ENCODE assay signal across 9 mouse cellular contexts in the genomic region with DNA sequence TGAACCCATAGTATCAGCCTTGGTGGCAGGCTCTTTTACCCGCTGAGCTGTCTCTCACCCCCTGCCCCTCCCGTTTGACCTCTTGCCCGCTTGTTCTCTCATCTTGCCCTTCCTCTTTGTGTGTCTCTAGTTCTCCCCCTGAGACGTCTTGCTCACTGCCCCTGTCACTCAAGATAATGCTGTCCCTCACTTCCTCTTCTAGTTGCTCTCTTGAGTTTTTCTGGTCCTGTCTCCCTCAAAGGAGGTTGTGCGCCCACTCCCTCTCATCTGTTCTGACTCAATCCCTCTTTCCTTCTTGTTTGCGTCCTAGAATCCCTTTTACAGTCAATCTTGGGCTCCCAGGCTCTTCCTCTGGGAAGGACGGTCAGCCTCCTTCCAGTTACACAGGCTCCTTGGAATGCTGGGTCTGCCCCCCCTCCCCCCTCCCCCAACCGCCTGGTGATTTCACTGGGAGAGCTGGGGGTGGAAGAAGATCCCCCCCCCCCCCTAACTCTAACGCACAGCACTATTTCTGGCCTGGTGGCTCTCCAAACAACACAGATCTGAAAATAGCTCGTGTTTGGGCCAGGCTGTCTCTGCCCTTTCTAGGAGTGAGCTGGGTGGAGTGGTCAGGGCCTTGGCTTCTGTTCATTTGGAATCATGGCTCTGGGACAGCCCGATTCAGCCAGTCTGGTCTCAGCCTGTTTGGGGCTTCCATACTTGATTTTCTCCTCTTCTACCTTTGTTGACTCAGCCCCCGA. TPM values are rescaled to one million over a fixed set of nuclear protein-coding genes. Genes with fewer than 3 reads are reported as not detected.
DNase-seq lines count a peak whose midpoint lies in the region; ATAC-seq and TF ChIP-seq lines count a peak whose summit lies in the region.
"Had no signal": no experiment of that assay in that cellular context is flagged by ENCODE, and none has a peak within 500 bp of the region (broad histone marks: within the 10 kb centered on the region; RNA-seq: fewer than 3 reads in every experiment).

No protein-coding gene starts in this region.

- peaks cover 0 to 15% of the 10 kb centered on the region in 2 experiments; a peak in 2 of 4 replicates for H3K36me3 ChIP-seq in MEL (ENCODE audit: control insufficient read depth in 1 of 2, insufficient read depth in 2 of 2, low read length in 2 of 2)
- H3K36me3 ChIP-seq in kidney, postnatal 0 days (ENCODE audit: insufficient read depth, low read length) = no peaks in the 10 kb centered on the region
- no peaks in the 10 kb centered on the region for H3K36me3 ChIP-seq in forebrain, postnatal 0 days (ENCODE audit: insufficient read depth)

- H3K79me2 ChIP-seq in MEL (ENCODE audit: control insufficient read depth, insufficient read depth, low read length, poor library complexity) = no peaks in the 10 kb centered on the region

- no peaks in the 10 kb centered on the region for H3K9me3 ChIP-seq in MEL (replicated peaks; ENCODE audit: insufficient read depth, low read length)
- H3K9me3 ChIP-seq in kidney, postnatal 0 days (replicated peaks; ENCODE audit: low read length) = no peaks in the 10 kb centered on the region
- no peaks in the 10 kb centered on the region for H3K9me3 ChIP-seq in forebrain, postnatal 0 days (ENCODE audit: low read length)

- DNase-seq in cerebellum, adult 11-12 months = peak; percentile 15
- no peak for DNase-seq in cerebellum, adult 11 months
- peak; percentile 85 for DNase-seq in MEL (ENCODE audit: low read depth, low spot score)
- peak; percentile 33 for DNase-seq in kidney, postnatal 0 days (ENCODE audit: low spot score)
- DNase-seq in right cerebral cortex, adult 2 months (ENCODE audit: low spot score in 2 of 2) = no peak
- no peak for DNase-seq in forebrain, postnatal 0 days

- peak overlapping the region; percentile 58 for H3K9ac ChIP-seq in MEL (ENCODE audit: control insufficient read depth, low read depth, low read length, poor library complexity, severe bottlenecking)
- no peak overlapping the region for H3K9ac ChIP-seq in kidney, postnatal 0 days (ENCODE audit: low read depth, low read length)
- no peak overlapping the region for H3K9ac ChIP-seq in forebrain, postnatal 0 days

- no peaks in the 10 kb centered on the region for H3K27me3 ChIP-seq in MEL (ENCODE audit: control insufficient read depth in 1 of 2, insufficient read depth in 2 of 2, low read length in 2 of 2)
- H3K27me3 ChIP-seq in kidney, postnatal 0 days (ENCODE audit: insufficient read depth, low read length) = no peaks in the 10 kb centered on the region
- no peaks in the 10 kb centered on the region for H3K27me3 ChIP-seq in forebrain, postnatal 0 days (ENCODE audit: insufficient read depth, low read length)

- peak; percentile 81 for ATAC-seq in granulocyte monocyte progenitor cell, adult 5-6 weeks (replicated peaks; ENCODE audit: poor library complexity, severe bottlenecking)
- no peak for ATAC-seq in kidney, postnatal 0 days (replicated peaks; ENCODE audit: low FRiP score, low read depth)
- ATAC-seq in forebrain, postnatal 0 days = no peak

- peaks cover 5 to 34% of the 10 kb centered on the region in 2 experiments; a peak in 3 of 4 replicates for H3K4me1 ChIP-seq in MEL (ENCODE audit: control insufficient read depth in 1 of 2, insufficient read depth in 2 of 2, low read length in 2 of 2)
- peaks cover 34% of the 10 kb centered on the region for H3K4me1 ChIP-seq in kidney, postnatal 0 days (replicated peaks; ENCODE audit: insufficient read depth, low read length)
- H3K4me1 ChIP-seq in olfactory bulb, adult 2 months (ENCODE audit: control insufficient read depth, insufficient read depth, low read length) = peaks cover 51% of the 10 kb centered on the region
- H3K4me1 ChIP-seq in forebrain, postnatal 0 days (ENCODE audit: insufficient read depth) = no peaks in the 10 kb centered on the region; the same call in 1 of the 2 replicates

- 47% methylated on average over 12 of the region's 12 CpGs for whole genome bisulfite sequencing in kidney, postnatal 0 days
- WGBS in olfactory bulb, adult 2 months = 38% methylated on average over 12 of the region's 12 CpGs
- 49% methylated on average over 12 of the region's 12 CpGs for WGBS in forebrain, postnatal 0 days

- H3K4me3 ChIP-seq in MEL (ENCODE audit: control insufficient read depth in 1 of 2, insufficient read depth in 1 of 2, low read depth in 2 of 2, low read length in 2 of 2) = peak overlapping the region in 1 of 2 experiments; percentile 21; a peak in 1 of 4 replicates
- H3K4me3 ChIP-seq in kidney, postnatal 0 days (replicated peaks; ENCODE audit: low read depth, low read length) = no peak overlapping the region
- no peak overlapping the region for H3K4me3 ChIP-seq in olfactory bulb, adult 2 months (ENCODE audit: insufficient read depth, low read depth, low read length)
- H3K4me3 ChIP-seq in forebrain, postnatal 0 days (ENCODE audit: low read depth, low read length) = no peak overlapping the region

- H3K27ac ChIP-seq in MEL (ENCODE audit: control insufficient read depth, low read depth, low read length) = peak overlapping the region; percentile 83
- peak overlapping the region; percentile 65 for H3K27ac ChIP-seq in kidney, postnatal 0 days
- peak overlapping the region; percentile 80 for H3K27ac ChIP-seq in olfactory bulb, adult 2 months (ENCODE audit: insufficient read depth, low read depth, low read length)
- H3K27ac ChIP-seq in forebrain, postnatal 0 days (ENCODE audit: low read depth, low read length) = no peak overlapping the region

- no peak for TF ChIP-seq RAD21 in MEL (IDR thresholded peaks at IDR 0.05; ENCODE audit: low read depth, low read length)

- TF ChIP-seq CTCF in MEL (IDR thresholded peaks at IDR 0.05 in 2 of 3, conservative IDR thresholded peaks at IDR 0.05 in 1 of 3; ENCODE audit: control insufficient read depth in 1 of 3, insufficient read depth in 1 of 3, low read depth in 2 of 3, low read length in 3 of 3, poor library complexity in 1 of 3, severe bottlenecking in 1 of 3) = no peak
- no peak for TF ChIP-seq CTCF in kidney, postnatal 0 days (IDR thresholded peaks at IDR 0.05; ENCODE audit: low read depth)
- TF ChIP-seq CTCF in olfactory bulb, adult 2 months (IDR thresholded peaks at IDR 0.05; ENCODE audit: insufficient read depth, low read depth, low read length) = no peak
- TF ChIP-seq CTCF in forebrain, postnatal 0 days (IDR thresholded peaks at IDR 0.05; ENCODE audit: low read depth) = no peak

- peak; percentile 1 to 42; a peak in 2 of 4 replicates for TF ChIP-seq POLR2A in MEL (IDR thresholded peaks at IDR 0.05; ENCODE audit: control insufficient read depth in 1 of 2, insufficient read depth in 1 of 2, low read depth in 1 of 2, low read length in 2 of 2, poor library complexity in 1 of 2)
- TF ChIP-seq POLR2A in olfactory bulb, adult 2 months (IDR thresholded peaks at IDR 0.05; ENCODE audit: insufficient read depth, low read depth, low read length) = no peak

- peak; percentile 40 to 58; a peak in 3 of 4 replicates for TF ChIP-seq EP300 in MEL (IDR thresholded peaks at IDR 0.05; ENCODE audit: low read depth in 1 of 2, low read length in 2 of 2)

- no peak overlapping the region for H3K4me2 ChIP-seq in kidney, postnatal 0 days (ENCODE audit: low read length)
- H3K4me2 ChIP-seq in forebrain, postnatal 0 days (ENCODE audit: low read depth) = no peak overlapping the region

RNA-seq across cellular contexts. Expression of a gene that starts 4.3 kb away (rescaled TPM):
- 0.04 and 0.13 TPM in 2 replicates for total RNA-seq in MEL (2012; rRNA removed)
- under 1 TPM in 1 of 2 experiments, not detected in 1; 0.11 TPM for polyA plus RNA-seq in MEL (2012; ENCODE audit: insufficient read depth in 1 of 2, insufficient read length in 2 of 2, low read depth in 1 of 2, low replicate concordance in 2 of 2, missing spikeins in 1 of 2)
- total RNA-seq in granulocyte monocyte progenitor cell, adult 5-6 weeks (2014; fragmentation: Nextera tagmentation) = not detected in 2 replicates
- not detected in 2 replicates for total RNA-seq in granulocyte monocyte progenitor cell, adult 5-6 weeks (2017)
- 0.05 and 0.13 TPM in 2 replicates for polyA plus RNA-seq in kidney, postnatal 0 days (2015; fragmentation: Nextera tagmentation; extraction: Ambion mirVana)
- not detected in 2 replicates for polyA plus RNA-seq in olfactory bulb, adult 2 months (2012; ENCODE audit: insufficient read depth, insufficient read length, low replicate concordance, missing spikeins)
- 1.2 and 3.1 TPM in 2 replicates for total RNA-seq in forebrain, postnatal 0 days (2014; rRNA removed)
- 0.06 and 0.28 TPM in 2 replicates for polyA plus RNA-seq in forebrain, postnatal 0 days (2015; fragmentation: Nextera tagmentation; extraction: Ambion mirVana)
- total RNA-seq: neutrophil, adult 5-6 weeks had no signal

RNA-seq across cellular contexts. Expression of a gene that starts 30.4 kb away (rescaled TPM):
- 137 and 154 TPM in 2 replicates for total RNA-seq in MEL (2012; rRNA removed)
- 100 to 1,000 TPM; 211 to 218 TPM for polyA plus RNA-seq in MEL (2012; ENCODE audit: insufficient read depth in 1 of 2, insufficient read length in 2 of 2, low read depth in 1 of 2, low replicate concordance in 2 of 2, missing spikeins in 1 of 2)
- 84.9 and 95.5 TPM in 2 replicates for total RNA-seq in granulocyte monocyte progenitor cell, adult 5-6 weeks (2014; fragmentation: Nextera tagmentation)
- 83.1 and 86.9 TPM in 2 replicates for total RNA-seq in granulocyte monocyte progenitor cell, adult 5-6 weeks (2017)
- polyA plus RNA-seq in kidney, postnatal 0 days (2015; fragmentation: Nextera tagmentation; extraction: Ambion mirVana) = 160 and 172 TPM in 2 replicates
- polyA plus RNA-seq in olfactory bulb, adult 2 months (2012; ENCODE audit: insufficient read depth, insufficient read length, low replicate concordance, missing spikeins) = not detected in 2 replicates
- 105 and 144 TPM in 2 replicates for total RNA-seq in forebrain, postnatal 0 days (2014; rRNA removed)
- 335 and 346 TPM in 2 replicates for polyA plus RNA-seq in forebrain, postnatal 0 days (2015; fragmentation: Nextera tagmentation; extraction: Ambion mirVana)

RNA-seq across cellular contexts. Expression of a gene that starts 39.6 kb away (rescaled TPM):
- 19.7 and 21.8 TPM in 2 replicates for total RNA-seq in MEL (2012; rRNA removed)
- 10 to 100 TPM; 22.8 to 75.8 TPM for polyA plus RNA-seq in MEL (2012; ENCODE audit: insufficient read depth in 1 of 2, insufficient read length in 2 of 2, low read depth in 1 of 2, low replicate concordance in 2 of 2, missing spikeins in 1 of 2)
- 24.2 and 28.4 TPM in 2 replicates for total RNA-seq in granulocyte monocyte progenitor cell, adult 5-6 weeks (2014; fragmentation: Nextera tagmentation)
- total RNA-seq in granulocyte monocyte progenitor cell, adult 5-6 weeks (2017) = 26.0 and 26.9 TPM in 2 replicates
- polyA plus RNA-seq in kidney, postnatal 0 days (2015; fragmentation: Nextera tagmentation; extraction: Ambion mirVana) = 7.9 and 9.2 TPM in 2 replicates
- polyA plus RNA-seq in olfactory bulb, adult 2 months (2012; ENCODE audit: insufficient read depth, insufficient read length, low replicate concordance, missing spikeins) = 43.5 TPM in 1 of 2 replicates, not detected in the other
- total RNA-seq in forebrain, postnatal 0 days (2014; rRNA removed) = 4.0 and 5.7 TPM in 2 replicates
- 1.1 and 2.3 TPM in 2 replicates for polyA plus RNA-seq in forebrain, postnatal 0 days (2015; fragmentation: Nextera tagmentation; extraction: Ambion mirVana)

RNA-seq across cellular contexts. Expression of a gene that starts 50.2 kb away (rescaled TPM):
- 0.42 and 0.52 TPM in 2 replicates for total RNA-seq in MEL (2012; rRNA removed)
- 1 to 10 TPM in 1 of 2 experiments, not detected in 1; 1.4 TPM for polyA plus RNA-seq in MEL (2012; ENCODE audit: insufficient read depth in 1 of 2, insufficient read length in 2 of 2, low read depth in 1 of 2, low replicate concordance in 2 of 2, missing spikeins in 1 of 2)
- total RNA-seq in granulocyte monocyte progenitor cell, adult 5-6 weeks (2014; fragmentation: Nextera tagmentation) = not detected in 2 replicates
- not detected in 2 replicates for total RNA-seq in granulocyte monocyte progenitor cell, adult 5-6 weeks (2017)
- polyA plus RNA-seq in kidney, postnatal 0 days (2015; fragmentation: Nextera tagmentation; extraction: Ambion mirVana) = 0.21 and 0.42 TPM in 2 replicates
- not detected in 2 replicates for polyA plus RNA-seq in olfactory bulb, adult 2 months (2012; ENCODE audit: insufficient read depth, insufficient read length, low replicate concordance, missing spikeins)
- total RNA-seq in forebrain, postnatal 0 days (2014; rRNA removed) = 82.7 and 116 TPM in 2 replicates
- polyA plus RNA-seq in forebrain, postnatal 0 days (2015; fragmentation: Nextera tagmentation; extraction: Ambion mirVana) = 26.7 and 40.0 TPM in 2 replicates
- total RNA-seq: neutrophil, adult 5-6 weeks had no signal

Comparison
In these comparisons a context has a peak if more than half of its experiments do, and no peak if none do; other contexts are left out.
1. DNase-seq: peak in cerebellum, adult 11-12 months (single experiment), MEL (single experiment) and kidney, postnatal 0 days (single experiment); none in cerebellum, adult 11 months (single experiment), right cerebral cortex, adult 2 months (0 of 2) and forebrain, postnatal 0 days (single experiment).